Mouse (Mus musculus): ENCODE data around the gene Zfp61.

DNA sequence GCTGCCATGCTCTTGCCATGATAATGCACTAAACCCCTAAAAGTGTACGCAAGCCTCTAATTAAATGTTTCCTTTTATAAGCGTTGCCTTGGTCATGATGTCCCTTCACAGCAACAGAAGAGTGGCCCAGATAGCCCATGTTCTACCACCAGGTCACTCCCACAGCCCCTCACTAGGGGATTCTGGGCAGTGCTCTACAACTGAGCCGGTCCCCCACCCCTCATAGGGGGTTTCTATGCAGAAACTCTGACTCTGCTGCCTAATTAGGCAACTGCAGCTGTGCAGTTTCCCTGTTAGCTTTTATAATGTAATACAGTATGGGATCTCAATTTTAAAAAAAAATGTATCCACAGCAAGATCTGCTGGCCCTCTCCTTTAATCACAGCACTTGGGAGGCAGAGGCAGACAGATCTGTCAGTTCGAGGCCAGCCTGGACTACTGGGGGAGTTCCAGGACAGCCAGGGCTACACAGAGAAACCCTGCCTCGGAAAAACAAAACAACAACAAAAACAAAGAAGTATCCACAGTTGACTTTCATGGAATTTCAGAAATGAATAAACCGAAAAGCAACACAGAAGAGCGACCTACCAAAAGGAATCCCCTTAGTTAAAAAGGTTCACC, 31.3 kb downstream of the Zfp61 start:
- no peak for TF ChIP-seq CTCF (IDR thresholded peaks at IDR 0.05)
- TF ChIP-seq EP300 (IDR thresholded peaks at IDR 0.05) = no peak
